Mouse (Mus musculus) megakaryocyte, embryonic 14.5 days (primary cell): ENCODE data around the gene Ly6g6c.

ENCODE experiments used
- FLI1 ChIP-seq: IDR thresholded peaks from 2 replicates; pipeline ENCODE4 v1.6.1; 2012; ENCODE audit warnings: low read length, inconsistent platforms, mixed read lengths
- GATA1 ChIP-seq: IDR thresholded peaks from 3 replicates; pipeline ENCODE4 v1.6.1; 2012; ENCODE audit warnings: mixed read lengths, low read length, inconsistent platforms, borderline replicate concordance

- TF ChIP-seq GATA1: no peak
- TF ChIP-seq FLI1: no peak
Observed at GRCm38 (mm10) chr17:35051156-35052086, 13.8 kb upstream of the Ly6g6c start.
